Mouse (Mus musculus) cerebellum, adult 2 months (tissue): ENCODE results near the gene Taf13.

Experiments
- CTCF ChIP-seq: fragments of 200-500 bp; IDR thresholded peaks from 2 replicates; pipeline ENCODE4 v1.5.1; 2011; ENCODE audit warnings: low read depth, mild to moderate bottlenecking, control low read depth, low read length, moderate library complexity, borderline replicate concordance; ENCODE audit not compliant: insufficient read depth
- POLR2A ChIP-seq: fragments of 200-500 bp; IDR thresholded peaks from 2 replicates; pipeline ENCODE4 v1.6.1; 2011; ENCODE audit warnings: low read length, control low read depth, borderline replicate concordance; ENCODE audit not compliant: insufficient read depth

DNA sequence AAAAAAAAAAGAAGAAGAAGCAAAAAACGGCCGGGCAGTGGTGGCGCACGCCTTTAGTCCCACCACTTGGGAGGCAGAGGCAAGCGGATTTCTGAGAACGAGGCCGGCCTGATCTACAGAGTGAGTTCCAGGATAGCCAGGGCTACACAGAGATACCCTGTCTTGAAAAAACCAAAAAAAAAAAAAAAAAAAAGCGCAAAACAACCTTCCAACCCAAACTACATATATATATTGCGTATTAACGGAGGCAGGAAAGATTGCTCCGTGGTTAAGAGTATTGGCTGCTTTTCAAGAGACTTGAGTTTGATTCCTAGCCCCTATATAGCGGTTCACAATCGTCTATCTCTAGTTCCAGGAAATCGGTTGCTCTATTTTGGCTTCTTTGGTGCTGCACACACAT, 685 bp upstream of the Taf13 start:
- TF ChIP-seq POLR2A, result no peak
- TF ChIP-seq CTCF, result no peak
